9 mouse cellular contexts compared by ENCODE assay signal in genomic region chr14:16219015-16219414, GRCm38 (mm10). TPM values are rescaled to one million over a fixed set of nuclear protein-coding genes. Genes with fewer than 3 reads are reported as not detected.
DNase-seq lines count a peak whose midpoint lies in the region; ATAC-seq and TF ChIP-seq lines count a peak whose summit lies in the region.
"Had no signal": no experiment of that assay in that cellular context is flagged by ENCODE, and none has a peak within 500 bp of the region (broad histone marks: within the 10 kb centered on the region; RNA-seq: fewer than 3 reads in every experiment).

No protein-coding gene starts in this region.

- no peak overlapping the region for H3K4me3 ChIP-seq in forebrain, embryonic 11.5 days (ENCODE audit: low read depth, low read length)
- no peak overlapping the region for H3K4me3 ChIP-seq in forebrain, embryonic 15.5 days
- no peak overlapping the region for H3K4me3 ChIP-seq in lung, adult 2 months (replicated peaks; ENCODE audit: extremely low read depth, low read depth, low read length)
- no peak overlapping the region for H3K4me3 ChIP-seq in cortical plate, adult 2 months (ENCODE audit: insufficient read depth, low read length)

- no peak for TF ChIP-seq POLR2A in lung, adult 2 months (IDR thresholded peaks at IDR 0.05; ENCODE audit: borderline replicate concordance, extremely low read depth, low read depth, low read length)
- TF ChIP-seq POLR2A in cortical plate, adult 2 months (IDR thresholded peaks at IDR 0.05; ENCODE audit: extremely low read depth, insufficient read depth, low read length): no peak

- intact Hi-C loops in left cerebral cortex, postnatal 4 days (cut with DNase I): no loop called here

- TF ChIP-seq CTCF in lung, adult 2 months (IDR thresholded peaks at IDR 0.05; ENCODE audit: insufficient read depth, low read length): peak; percentile 31; the same call in 1 of the 2 replicates
- peak; percentile 29; the same call in 1 of the 2 replicates for TF ChIP-seq CTCF in cortical plate, adult 2 months (IDR thresholded peaks at IDR 0.05; ENCODE audit: extremely low read depth, insufficient read depth, low read length)

- H3K4me1 ChIP-seq in forebrain, embryonic 11.5 days (replicated peaks; ENCODE audit: control insufficient read depth, insufficient read depth, low read length): no peaks in the 10 kb centered on the region
- H3K4me1 ChIP-seq in forebrain, embryonic 15.5 days: no peaks in the 10 kb centered on the region
- no peaks in the 10 kb centered on the region for H3K4me1 ChIP-seq in lung, adult 2 months (ENCODE audit: control insufficient read depth, insufficient read depth, low read length)
- H3K4me1 ChIP-seq in cortical plate, adult 2 months (ENCODE audit: control insufficient read depth, insufficient read depth, low read length): no peaks in the 10 kb centered on the region

- H3K27ac ChIP-seq in forebrain, embryonic 11.5 days (ENCODE audit: low read depth, low read length): no peak overlapping the region
- no peak overlapping the region for H3K27ac ChIP-seq in forebrain, embryonic 15.5 days (replicated peaks)
- no peak overlapping the region for H3K27ac ChIP-seq in cortical plate, adult 2 months (ENCODE audit: insufficient read depth, low read length)

- H3K36me3 ChIP-seq in forebrain, embryonic 11.5 days (ENCODE audit: control insufficient read depth, insufficient read depth, low read length): no peaks in the 10 kb centered on the region
- H3K36me3 ChIP-seq in forebrain, embryonic 15.5 days: no peaks in the 10 kb centered on the region

- WGBS in forebrain, embryonic 11.5 days: 58% methylated on average over 2 of the region's 2 CpGs
- 53% methylated on average over 2 of the region's 2 CpGs for WGBS in forebrain, embryonic 15.5 days
- WGBS in lung, adult 2 months: 54% methylated on average over 2 of the region's 2 CpGs

- no peaks in the 10 kb centered on the region for H3K9me3 ChIP-seq in forebrain, embryonic 11.5 days (ENCODE audit: control insufficient read depth, low read length)
- H3K9me3 ChIP-seq in forebrain, embryonic 15.5 days: no peaks in the 10 kb centered on the region

- no peaks in the 10 kb centered on the region for H3K27me3 ChIP-seq in forebrain, embryonic 11.5 days (ENCODE audit: control insufficient read depth, insufficient read depth, low read length)
- H3K27me3 ChIP-seq in forebrain, embryonic 15.5 days: no peaks in the 10 kb centered on the region

- 0 out of 2 replicates have a peak, but pooled peaks have one; percentile 10 for ATAC-seq in forebrain, embryonic 11.5 days (replicated peaks; ENCODE audit: low FRiP score)
- no peak for ATAC-seq in forebrain, embryonic 15.5 days (replicated peaks)

- H3K4me2 ChIP-seq in forebrain, embryonic 11.5 days (ENCODE audit: low read depth, low read length, severe bottlenecking): no peak overlapping the region
- no peak overlapping the region for H3K4me2 ChIP-seq in forebrain, embryonic 15.5 days (replicated peaks)

- no peak overlapping the region for H3K9ac ChIP-seq in forebrain, embryonic 11.5 days (ENCODE audit: low read length)
- H3K9ac ChIP-seq in forebrain, embryonic 15.5 days (replicated peaks): no peak overlapping the region

- DNase-seq in forebrain, embryonic 11.5 days (ENCODE audit: low spot score): no peak
- DNase-seq in lung, adult 2 months: no peak
- DNase-seq in lung, adult 18-20 months: no peak
- DNase-seq in retina, embryonic 14.5 days (ENCODE audit: low spot score): peak; percentile 68
- no peak for DNase-seq in left cerebral cortex, postnatal 4 days
- DNase-seq in urinary bladder, postnatal 14 days (ENCODE audit: low spot score): no peak
- DNase-seq: heart, adult 11 months had no signal

RNA-seq across cellular contexts. Expression of gene Ngly1, which starts 30.1 kb away (rescaled TPM):
- 24.0 and 25.9 TPM in 2 replicates for polyA plus RNA-seq in forebrain, embryonic 11.5 days (2014; fragmentation: Nextera tagmentation; extraction: Ambion mirVana)
- 26.0 and 26.4 TPM in 2 replicates for polyA plus RNA-seq in forebrain, embryonic 15.5 days (2015; fragmentation: Nextera tagmentation; extraction: Ambion mirVana)
- polyA plus RNA-seq in lung, adult 2 months (2012; rRNA removed): 23.1 and 37.3 TPM in 2 replicates
- polyA plus RNA-seq in cortical plate, adult 2 months (2012; rRNA removed): 17.3 and 17.5 TPM in 2 replicates
- 10 to 100 TPM; 27.3 to 32.1 TPM for total RNA-seq in left cerebral cortex, postnatal 4 days (2021)

RNA-seq across cellular contexts. Expression of gene Oxsm, which starts 30.6 kb away (rescaled TPM):
- 1.1 and 2.3 TPM in 2 replicates for polyA plus RNA-seq in forebrain, embryonic 11.5 days (2014; fragmentation: Nextera tagmentation; extraction: Ambion mirVana)
- 1.7 and 1.9 TPM in 2 replicates for polyA plus RNA-seq in forebrain, embryonic 15.5 days (2015; fragmentation: Nextera tagmentation; extraction: Ambion mirVana)
- polyA plus RNA-seq in lung, adult 2 months (2012; rRNA removed): 3.9 and 7.3 TPM in 2 replicates
- 6.0 and 6.1 TPM in 2 replicates for polyA plus RNA-seq in cortical plate, adult 2 months (2012; rRNA removed)
- total RNA-seq in left cerebral cortex, postnatal 4 days (2021): 10 to 100 TPM; 10.3 to 11.0 TPM
